Mouse (Mus musculus) heart, postnatal 0 days (tissue): ENCODE results near the gene Sumo2. TPM values are rescaled to one million over a fixed set of nuclear protein-coding genes. Genes with fewer than 3 reads are reported as not detected.

Experiments used
- ATAC-seq: fragments of 200-750 bp; cut with Nextera tagmentation; 2 replicates; pipeline ENCODE4 v1.8.0; 2017; ENCODE audit warnings: low read depth, moderate number of reproducible peaks, moderate library complexity; ENCODE audit not compliant: insufficient read depth
- DNase-seq: peaks from one replicate; pipeline ENCODE4 v3.0.0-alpha.2; 2016; ENCODE audit warnings: low spot score
- H3K27ac ChIP-seq: fragments of 300-500 bp; sonication (generic); 2 replicates; pipeline ENCODE4 v1.5.1; 2014; ENCODE audit warnings: low read depth, mild to moderate bottlenecking
- H3K27me3 ChIP-seq: fragments of 300-500 bp; sonication (generic); 2 replicates; pipeline ENCODE4 v1.6.1; 2014; ENCODE audit warnings: low read length, mixed read lengths; ENCODE audit not compliant: control insufficient read depth, insufficient read depth
- H3K36me3 ChIP-seq: fragments of 300-500 bp; sonication (generic); replicated peaks from 2 replicates; pipeline ENCODE4 v1.6.1; 2014; ENCODE audit warnings: low read length, mixed read lengths; ENCODE audit not compliant: control insufficient read depth, insufficient read depth
- H3K4me1 ChIP-seq: fragments of 300-500 bp; sonication (generic); 2 replicates; pipeline ENCODE4 v1.6.1; 2014; ENCODE audit warnings: antibody characterized with exemption; ENCODE audit not compliant: control insufficient read depth, insufficient read depth
- H3K4me2 ChIP-seq: fragments of 300-500 bp; sonication (generic); 2 replicates; pipeline ENCODE4 v1.6.1; 2014; ENCODE audit warnings: low read depth, mild to moderate bottlenecking, low read length, moderate library complexity
- H3K4me3 ChIP-seq: fragments of 300-500 bp; sonication (generic); 2 replicates; pipeline ENCODE4 v1.5.1; 2014; ENCODE audit warnings: low read depth, low read length
- H3K9ac ChIP-seq: fragments of 300-500 bp; sonication (generic); replicated peaks from 2 replicates; pipeline ENCODE4 v1.6.1; 2014; ENCODE audit warnings: low read depth, low read length, mixed read lengths
- H3K9me3 ChIP-seq: fragments of 300-500 bp; sonication (generic); replicated peaks from 2 replicates; pipeline ENCODE4 v1.6.1; 2016; ENCODE audit warnings: low read length; ENCODE audit not compliant: control insufficient read depth
- CTCF ChIP-seq: IDR thresholded peaks from 2 replicates; pipeline ENCODE4 v1.5.1; 2016; ENCODE audit warnings: antibody characterized with exemption, control low read depth, low read depth
- EP300 ChIP-seq: IDR thresholded peaks from 2 replicates; pipeline ENCODE4 v1.6.1; 2016; ENCODE audit warnings: antibody characterized with exemption, low read depth
- WGBS: fragments of 180-500 bp; shearing (Covaris S2); extraction: QIAGEN DNeasy Blood & Tissue Kit; methylation state at CpG from one replicate; pipeline ENCODE4 v1.1.7; 2014; 5-methylcytosine and 5-hydroxymethylcytosine counted together
- polyA plus RNA-seq: library from polyadenylated mRNA; unstranded; fragments of >200 nt; fragmentation: Nextera tagmentation; extraction: Ambion mirVana; gene quantifications from 2 replicates; pipeline ENCODE4 v1.2.1, GENCODE M21; 2015
- total RNA-seq: library from RNA; depleted of rRNA; stranded (reverse); fragments of >200 nt; gene quantifications from 2 replicates; pipeline ENCODE4 v1.2.3, GENCODE M21; 2014; ENCODE audit warnings: low replicate concordance; rRNA removed

The Sumo2 gene
- total RNA-seq (320 and 327 TPM in 2 replicates), polyA plus RNA-seq (549 and 562 TPM in 2 replicates)

DNA sequence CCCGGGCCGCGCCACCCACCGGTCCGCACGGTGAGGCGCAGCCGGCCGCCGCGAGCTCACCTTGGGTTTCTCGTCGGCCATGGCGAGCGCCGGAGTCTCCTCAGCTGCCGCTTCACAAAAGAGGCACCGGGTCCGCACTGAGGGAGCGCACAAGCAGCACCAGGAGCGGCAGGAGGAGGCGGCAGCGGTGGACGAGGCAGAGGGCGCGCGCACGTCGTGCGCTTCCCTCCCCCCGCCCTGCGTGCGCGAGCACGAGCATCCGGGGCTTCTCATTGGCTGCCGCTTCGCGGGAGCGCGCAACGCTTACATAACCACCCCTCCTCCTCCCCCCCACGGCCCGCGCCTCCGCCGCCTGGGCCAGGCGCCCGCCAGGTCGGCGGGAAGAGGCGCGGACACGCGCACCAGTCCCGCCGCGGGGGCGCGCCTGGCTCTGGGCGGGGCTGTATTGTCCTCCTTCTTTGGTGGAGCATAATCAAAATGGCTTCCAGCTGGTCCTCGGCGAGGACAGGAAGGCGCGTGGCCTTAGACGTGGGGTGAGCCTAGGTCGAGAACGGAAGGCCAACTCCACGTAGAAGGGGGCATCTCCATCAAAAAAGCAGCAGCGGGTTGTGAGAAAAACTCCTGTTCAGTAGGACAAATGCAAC, at the start of gene Sumo2:
TSS of gene Sumo2 (minus strand) at position 239 of the 644 bp plus-strand sequence.
- TF ChIP-seq EP300: no peak
- TF ChIP-seq CTCF: no peak
- H3K36me3 ChIP-seq: peaks cover 25% of the 10 kb centered on the region
- H3K9me3 ChIP-seq: no peaks in the 10 kb centered on the region
- 3% methylated on average over 35 of the region's 70 CpGs for WGBS
- DNase-seq (peak; percentile 90), ATAC-seq (peak; percentile 91)
- peak within 1 kb of the TSS; percentile 85 for H3K4me2 ChIP-seq
- H3K27ac ChIP-seq: peak within 1 kb of the TSS; percentile 100
- peak within 1 kb of the TSS; percentile 99 for H3K4me3 ChIP-seq
- peak within 1 kb of the TSS; percentile 98 for H3K9ac ChIP-seq
- no peaks in the 10 kb centered on the region for H3K27me3 ChIP-seq
- H3K4me1 ChIP-seq: peaks cover 7% of the 10 kb centered on the region

DNA sequence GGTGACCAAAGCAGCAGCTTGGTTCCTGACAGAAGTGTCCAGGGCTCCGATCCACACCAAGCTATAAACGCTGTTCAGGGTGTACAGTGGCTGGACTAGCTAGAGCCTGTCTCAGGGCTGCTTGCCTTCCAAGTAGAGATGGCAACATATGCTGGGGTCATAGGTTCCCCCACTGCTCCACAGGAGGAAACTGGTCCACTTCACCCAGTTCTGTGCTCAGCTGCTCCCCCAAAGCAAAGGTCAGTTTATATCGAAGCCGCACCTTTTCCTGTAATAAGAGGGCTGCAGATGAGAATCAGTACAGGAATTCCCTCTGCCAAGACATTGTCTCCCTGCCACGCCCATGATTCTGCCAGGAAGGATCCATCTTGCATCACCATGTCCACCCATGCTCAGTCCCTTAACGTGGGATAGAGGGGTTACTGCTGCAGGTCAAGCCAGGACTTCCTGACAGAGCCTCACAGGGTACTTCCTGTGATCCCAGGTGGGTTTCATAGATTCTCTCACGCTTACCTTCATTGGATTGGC, 49.6 kb upstream of the Sumo2 start:
- no peaks in the 10 kb centered on the region for H3K4me1 ChIP-seq
- no peak overlapping the region for H3K4me3 ChIP-seq
- H3K9ac ChIP-seq: no peak overlapping the region
- WGBS: 89% methylated on average over 7 of the region's 7 CpGs
- peaks cover 95% of the 10 kb centered on the region for H3K36me3 ChIP-seq
- TF ChIP-seq CTCF: no peak
- TF ChIP-seq EP300: no peak
- ATAC-seq (no peak), DNase-seq (no peak)
- no peaks in the 10 kb centered on the region for H3K9me3 ChIP-seq
- H3K27ac ChIP-seq: no peak overlapping the region
- no peaks in the 10 kb centered on the region for H3K27me3 ChIP-seq
- H3K4me2 ChIP-seq: no peak overlapping the region

DNA sequence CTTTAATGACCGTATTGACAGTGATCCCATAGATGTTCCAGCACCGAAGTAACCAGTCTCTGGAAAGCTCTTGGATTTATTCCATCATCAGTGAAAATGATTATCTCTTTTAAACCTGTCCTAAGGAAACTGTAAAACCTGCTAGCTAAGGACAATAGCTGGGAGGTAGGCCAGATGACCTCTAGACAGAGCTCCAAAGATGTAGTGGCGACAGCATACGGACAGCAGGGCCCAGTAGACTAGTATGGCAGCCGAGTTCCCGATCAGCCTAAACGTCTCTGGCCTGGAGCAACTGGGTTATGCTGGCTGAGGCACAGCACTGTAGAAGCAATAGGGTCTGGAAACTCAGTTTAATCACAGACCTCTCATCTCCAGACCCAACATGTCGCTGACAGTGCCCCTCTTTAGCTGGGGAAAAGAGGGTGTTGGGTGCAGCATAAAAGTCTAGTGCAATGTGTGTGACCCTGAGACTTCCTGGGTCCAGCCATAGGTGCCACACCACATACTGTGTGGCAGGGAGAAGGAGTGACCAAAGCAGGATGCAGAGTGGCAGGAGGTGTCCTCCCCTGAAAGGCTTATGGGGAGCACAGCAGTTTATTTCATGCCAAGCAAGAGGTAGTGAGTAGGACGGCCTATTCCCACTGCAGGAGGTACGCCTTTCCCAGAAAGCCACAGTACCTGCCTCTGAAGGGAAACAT, 48.4 kb upstream of the Sumo2 start:
- Histone ChIP-seq H3K27me3 (no peaks in the 10 kb centered on the region), H3K4me2 (no peak overlapping the region), H3K4me3 (no peak overlapping the region), H3K27ac (no peak overlapping the region), H3K9ac (no peak overlapping the region), H3K9me3 (no peaks in the 10 kb centered on the region), H3K4me1 (no peaks in the 10 kb centered on the region), H3K36me3 (peaks cover 92% of the 10 kb centered on the region)
- TF ChIP-seq EP300: no peak
- no peak for TF ChIP-seq CTCF
- ATAC-seq (no peak), DNase-seq (no peak)
- 80% methylated on average over 10 of the region's 10 CpGs for WGBS

DNA sequence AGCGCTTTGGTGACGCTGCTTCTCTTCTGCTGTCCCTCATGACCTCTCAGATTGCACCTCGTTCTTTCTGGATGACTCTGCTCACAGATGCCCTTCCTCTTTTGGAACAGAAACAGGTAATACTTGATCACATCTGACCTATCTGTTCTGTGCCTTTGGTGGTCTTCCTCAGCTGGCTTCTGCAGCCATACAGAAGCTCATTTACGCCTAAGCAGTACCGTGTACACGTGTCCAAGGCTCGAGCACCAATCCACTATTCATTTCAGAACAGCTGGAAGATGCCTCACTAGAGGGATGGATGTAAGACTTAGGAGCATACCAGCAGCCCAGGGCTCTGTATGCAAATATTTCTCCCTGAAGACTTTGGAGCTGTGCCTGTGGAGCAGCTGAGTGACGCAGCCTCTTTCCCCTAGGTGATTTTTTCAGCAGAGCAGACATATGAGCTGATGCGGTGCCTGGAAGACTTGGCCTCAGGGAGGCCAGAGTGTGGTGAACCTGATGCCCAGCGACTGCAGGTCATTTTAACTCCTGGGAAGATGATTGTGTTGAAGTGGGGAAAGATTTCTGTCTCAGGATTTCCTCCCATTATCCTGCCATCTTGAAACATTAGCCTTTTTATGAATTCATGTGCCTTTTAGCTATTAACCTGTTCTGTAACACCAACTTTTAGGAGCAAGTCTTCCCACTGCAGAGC, 47.0 kb upstream of the Sumo2 start:
- DNase-seq: no peak
- TF ChIP-seq EP300 (no peak), CTCF (no peak)
- no peak overlapping the region for H3K27ac ChIP-seq
- H3K36me3 ChIP-seq: peaks cover 94% of the 10 kb centered on the region
- H3K9ac ChIP-seq: no peak overlapping the region
- H3K4me1 ChIP-seq: no peaks in the 10 kb centered on the region
- no peaks in the 10 kb centered on the region for H3K27me3 ChIP-seq
- 79% methylated on average over 10 of the region's 10 CpGs for WGBS
- H3K9me3 ChIP-seq: no peaks in the 10 kb centered on the region
- no peak for ATAC-seq
- no peak overlapping the region for H3K4me2 ChIP-seq
- H3K4me3 ChIP-seq: no peak overlapping the region

DNA sequence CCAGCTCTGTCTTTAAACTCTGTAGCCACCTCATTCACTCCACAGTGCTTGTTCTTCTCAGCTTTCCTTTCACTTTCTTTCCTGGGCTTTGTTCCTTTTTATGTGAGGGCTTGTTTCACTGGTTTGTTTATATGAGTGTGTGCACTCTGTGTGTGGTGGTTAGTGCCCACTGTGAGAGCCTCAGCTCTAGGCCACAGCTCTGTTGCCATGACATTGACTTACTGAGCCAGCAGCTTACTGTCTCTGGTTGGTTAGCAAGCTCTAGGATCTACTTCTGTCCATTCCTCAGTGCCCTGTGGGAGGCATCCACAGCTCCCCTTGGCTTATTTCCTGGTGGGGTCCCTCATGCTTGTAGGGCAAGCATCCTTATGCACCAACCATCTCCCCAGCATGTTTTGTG, 43.0 kb upstream of the Sumo2 start:
- Histone ChIP-seq H3K4me3 (no peak overlapping the region), H3K36me3 (peaks cover 66% of the 10 kb centered on the region), H3K27ac (no peak overlapping the region), H3K9ac (no peak overlapping the region), H3K9me3 (no peaks in the 10 kb centered on the region), H3K4me1 (no peaks in the 10 kb centered on the region), H3K4me2 (no peak overlapping the region), H3K27me3 (no peaks in the 10 kb centered on the region)
- ATAC-seq: no peak
- TF ChIP-seq EP300: no peak
- TF ChIP-seq CTCF: no peak
- DNase-seq: no peak
